Mouse (Mus musculus) CH12.LX (cell line): ENCODE data around the gene Clasp2. TPM values are rescaled to one million over a fixed set of nuclear protein-coding genes. Genes with fewer than 3 reads are reported as not detected.

Source experiments
- DNase-seq: peaks from one replicate; pipeline ENCODE4 v3.0.0-alpha.2; 2013; ENCODE audit errors: extremely low read depth
- H3K27ac ChIP-seq: 2 replicates; pipeline ENCODE4 v1.5.1; 2012; ENCODE audit warnings: low read depth, mild to moderate bottlenecking, control low read depth, moderate library complexity; ENCODE audit not compliant: insufficient read depth
- H3K27me3 ChIP-seq: replicated peaks from 2 replicates; pipeline ENCODE3; 2012; ENCODE audit warnings: inconsistent platforms
- H3K36me3 ChIP-seq, 2 experiments: replicated peaks in 1 of 2; 2 replicates each; pipeline versions ENCODE3 to v1.6.1; 2012; ENCODE audit warnings: inconsistent platforms in 1 of 2, low read length in 1 of 2, mild to moderate bottlenecking in 1 of 2, mixed read lengths in 1 of 2, moderate library complexity in 1 of 2; ENCODE audit not compliant: control insufficient read depth in 1 of 2, insufficient read depth in 1 of 2
- H3K4me1 ChIP-seq, 2 experiments: 2 replicates each; pipeline ENCODE4 v1.6.1; 2012; ENCODE audit warnings: inconsistent platforms in 1 of 2, moderate library complexity in 1 of 2; ENCODE audit not compliant: insufficient read depth in 2 of 2, control insufficient read depth in 1 of 2
- H3K4me2 ChIP-seq: 2 replicates; pipeline ENCODE4 v1.6.1; 2012; ENCODE audit warnings: low read depth, mild to moderate bottlenecking, control low read depth; ENCODE audit not compliant: poor library complexity, insufficient read depth, severe bottlenecking
- H3K4me3 ChIP-seq, 3 experiments: fragments of 150-350 bp in 1 of 3; sonication (generic) in 1 of 3; replicated peaks in 1 of 3; 2 replicates each; pipeline versions ENCODE3 to v1.5.1; 2011 to 2012; ENCODE audit warnings: low read depth in 2 of 3, low read length in 2 of 3, mild to moderate bottlenecking in 2 of 3, moderate library complexity in 2 of 3, control low read depth in 1 of 3, improper control_type of control experiment in 1 of 3, inconsistent platforms in 1 of 3, mixed read lengths in 1 of 3; ENCODE audit not compliant: poor library complexity in 1 of 3
- H3K79me2 ChIP-seq: replicated peaks from 2 replicates; pipeline ENCODE4 v1.6.1; 2012; ENCODE audit warnings: mild to moderate bottlenecking, moderate library complexity; ENCODE audit not compliant: control insufficient read depth, poor library complexity, insufficient read depth, severe bottlenecking; ENCODE audit errors: extremely low read depth
- H3K9ac ChIP-seq: 2 replicates; pipeline ENCODE4 v1.6.1; 2012; ENCODE audit warnings: low read depth, mild to moderate bottlenecking, control low read depth, moderate library complexity; ENCODE audit not compliant: insufficient read depth
- H3K9me3 ChIP-seq: replicated peaks from 2 replicates; pipeline ENCODE3; 2012; ENCODE audit warnings: low read length, inconsistent platforms, mixed read lengths
- CTCF ChIP-seq, 2 experiments: IDR thresholded peaks in 1 of 2; conservative IDR thresholded peaks in 1 of 2; 2 replicates each; pipeline ENCODE4 v1.5.1; 2011 to 2012; ENCODE audit warnings: low read depth in 2 of 2, low read length in 2 of 2, improper control_type of control experiment in 1 of 2, inconsistent platforms in 1 of 2, mild to moderate bottlenecking in 1 of 2, moderate library complexity in 1 of 2
- E2F4 ChIP-seq: IDR thresholded peaks from 2 replicates; pipeline ENCODE4 v1.6.1; 2011; ENCODE audit warnings: low read depth, low read length, improper control_type of control experiment; ENCODE audit not compliant: insufficient replicate concordance
- ELF1 ChIP-seq: IDR thresholded peaks from 2 replicates; pipeline ENCODE4 v1.6.1; 2014; ENCODE audit warnings: low read depth, mild to moderate bottlenecking, inconsistent platforms, low read length, improper control_type of control experiment
- EP300 ChIP-seq: IDR thresholded peaks from 2 replicates; pipeline ENCODE4 v1.6.1; 2011; ENCODE audit warnings: low read length, improper control_type of control experiment
- ETS1 ChIP-seq: conservative IDR thresholded peaks from 2 replicates; pipeline ENCODE4 v1.6.1; 2012; ENCODE audit warnings: low read depth, mild to moderate bottlenecking, inconsistent platforms, low read length, improper control_type of control experiment, moderate library complexity
- GABPA ChIP-seq: IDR thresholded peaks from 2 replicates; pipeline ENCODE4 v1.6.1; 2012; ENCODE audit warnings: low read depth, low read length, improper control_type of control experiment, inconsistent platforms; ENCODE audit not compliant: insufficient replicate concordance
- JUND ChIP-seq: conservative IDR thresholded peaks from 2 replicates; pipeline ENCODE4 v1.6.1; 2011; ENCODE audit warnings: low read depth, low read length, improper control_type of control experiment
- MAFK ChIP-seq: IDR thresholded peaks from 2 replicates; pipeline ENCODE4 v1.6.1; 2011; ENCODE audit warnings: low read length, improper control_type of control experiment; ENCODE audit not compliant: insufficient replicate concordance
- MAZ ChIP-seq: IDR thresholded peaks from 2 replicates; pipeline ENCODE4 v1.6.1; 2012; ENCODE audit warnings: low read depth, mild to moderate bottlenecking, inconsistent platforms, low read length, improper control_type of control experiment, moderate library complexity
- MXI1 ChIP-seq: IDR thresholded peaks from 2 replicates; pipeline ENCODE4 v1.6.1; 2011; ENCODE audit warnings: mild to moderate bottlenecking, low read depth, low read length, improper control_type of control experiment
- NELFE ChIP-seq: IDR thresholded peaks from 2 replicates; pipeline ENCODE4 v1.6.1; 2011; ENCODE audit warnings: low read depth, low read length, improper control_type of control experiment
- NRF1 ChIP-seq: IDR thresholded peaks from 2 replicates; pipeline ENCODE4 v1.6.1; 2014; ENCODE audit warnings: low read depth, mild to moderate bottlenecking, inconsistent platforms, low read length, improper control_type of control experiment, moderate library complexity
- RAD21 ChIP-seq: IDR thresholded peaks from 2 replicates; pipeline ENCODE4 v1.6.1; 2011; ENCODE audit warnings: low read depth, mild to moderate bottlenecking, low read length, improper control_type of control experiment, moderate library complexity
- RCOR1 ChIP-seq: conservative IDR thresholded peaks from 2 replicates; pipeline ENCODE4 v1.6.1; 2012; ENCODE audit warnings: low read depth, mild to moderate bottlenecking, inconsistent platforms, low read length, improper control_type of control experiment
- dilution Hi-C: fragments of 300-500 bp; cut with MboI; formaldehyde crosslinking; loops from 2 replicates; pipeline ENCODE4 v1.14.3; 2020; ENCODE audit warnings: low sequenced_read_pairs; ENCODE audit not compliant: extremely low pct_unique_long_range_greater_than_20kb, extremely low pct_ligation_motif_present
- in situ Hi-C: fragments of 300-500 bp; cut with MboI; formaldehyde crosslinking; loops from 3 replicates; pipeline ENCODE4 v1.14.3; 2019; ENCODE audit warnings: low sequenced_read_pairs, low pct_ligation_motif_present, low pct_unique_long_range_greater_than_20kb, mixed read lengths
- polyA plus RNA-seq: library from polyadenylated mRNA; unstranded; fragments of >175 nt; gene quantifications from 2 replicates; pipeline ENCODE4 v1.2.1, GENCODE M21; 2012; ENCODE audit warnings: low read depth; ENCODE audit not compliant: insufficient read length
- total RNA-seq, 2 experiments: library from RNA; depleted of rRNA; stranded (reverse); fragments of 300-350 nt in 1 of 2; fragments of >200 nt in 1 of 2; gene quantifications; 2 replicates each; pipeline ENCODE4 v1.2.3; 2012 to 2014

Clasp2 gene
- total and polyA plus RNA-seq, 3 experiments = 23.9 to 32.4 (median 27.0) TPM

DNA sequence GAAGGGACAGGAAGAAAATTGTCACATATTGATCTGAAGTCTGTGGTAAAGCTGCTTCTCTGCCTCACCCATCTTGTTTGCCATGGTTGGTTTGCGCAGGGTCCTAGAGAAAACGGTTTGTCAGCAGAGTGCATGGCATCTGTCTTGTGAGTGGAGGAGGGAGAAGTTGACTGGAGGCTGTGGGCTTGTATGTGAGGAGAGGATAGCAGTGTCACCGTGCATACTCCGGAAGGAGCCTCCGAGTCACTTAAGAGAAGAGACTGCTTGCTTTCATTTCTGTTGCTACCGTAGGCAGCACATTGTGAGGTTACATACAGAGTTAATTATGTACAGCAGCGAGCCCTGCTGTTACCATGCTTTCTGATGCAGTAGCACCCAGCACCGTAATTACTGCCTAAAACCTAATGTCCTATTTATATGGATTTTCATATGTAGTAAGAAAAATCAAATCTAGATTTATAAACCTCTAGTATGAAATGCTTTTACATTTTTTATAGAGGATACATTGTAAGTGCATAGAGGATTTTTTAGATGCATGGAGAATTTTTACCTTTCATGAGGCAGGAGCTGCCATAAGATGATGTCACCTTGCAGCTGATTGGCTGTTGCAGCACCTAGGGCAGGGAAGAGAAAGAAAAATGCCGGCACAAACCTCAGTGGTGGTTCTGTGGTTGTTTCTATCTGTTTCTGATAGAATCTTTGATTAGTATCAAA is 70.8 kb downstream of the Clasp2 start:
- dilution Hi-C loops = no loop called here
- Histone ChIP-seq H3K4me1 (no peaks in the 10 kb centered on the region), H3K9ac (no peak overlapping the region), H3K27ac (no peak overlapping the region), H3K27me3 (no peaks in the 10 kb centered on the region), H3K9me3 (no peaks in the 10 kb centered on the region), H3K79me2 (no peaks in the 10 kb centered on the region), H3K4me3 (no peak overlapping the region), H3K4me2 (no peak overlapping the region), H3K36me3 (peaks cover 5 to 20% of the 10 kb centered on the region in 2 experiments)
- in situ Hi-C loops = no loop called here
- no peak for DNase-seq
- no peak for TF ChIP-seq JUND
- no peak for TF ChIP-seq CTCF (conservative IDR thresholded peaks at IDR 0.05 in 1 of 2, IDR thresholded peaks at IDR 0.05 in 1 of 2; ENCODE audit: low read depth in 2 of 2, low read length in 2 of 2)
- TF ChIP-seq ETS1 = no peak
- no peak for TF ChIP-seq GABPA

DNA sequence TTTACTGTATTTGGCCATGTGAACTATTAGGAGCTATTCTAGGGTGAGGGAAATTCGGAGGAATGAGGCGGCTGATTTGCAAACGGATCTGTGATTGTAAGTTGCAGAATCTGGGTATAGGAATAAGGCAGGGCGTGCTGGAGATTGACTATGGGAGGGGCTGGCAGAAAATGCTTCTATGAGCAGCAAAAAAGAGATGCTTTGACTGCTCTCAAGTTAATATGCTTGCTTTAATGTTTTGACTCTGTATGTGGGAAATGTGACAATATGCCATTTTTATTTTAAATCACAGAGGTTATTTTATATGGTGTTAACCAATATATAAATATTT is 71.4 kb downstream of the Clasp2 start:
- H3K27ac ChIP-seq = no peak overlapping the region
- H3K9ac ChIP-seq = no peak overlapping the region
- no peak overlapping the region for H3K4me2 ChIP-seq
- H3K9me3 ChIP-seq = no peaks in the 10 kb centered on the region
- H3K79me2 ChIP-seq = no peaks in the 10 kb centered on the region
- no peaks in the 10 kb centered on the region for H3K27me3 ChIP-seq
- TF ChIP-seq GABPA (no peak), CTCF (conservative IDR thresholded peaks at IDR 0.05 in 1 of 2, IDR thresholded peaks at IDR 0.05 in 1 of 2; ENCODE audit: low read depth in 2 of 2, low read length in 2 of 2) (no peak), MAZ (no peak), MXI1 (no peak), ELF1 (no peak), RCOR1 (no peak), E2F4 (no peak), NELFE (no peak), NRF1 (no peak), ETS1 (no peak), EP300 (no peak), MAFK (no peak), RAD21 (no peak)
- no peak overlapping the region for H3K4me3 ChIP-seq
- no peaks in the 10 kb centered on the region for H3K4me1 ChIP-seq
- peaks cover 5 to 23% of the 10 kb centered on the region in 2 experiments for H3K36me3 ChIP-seq
- in situ Hi-C loops (no loop called here), dilution Hi-C loops (no loop called here)
- no peak for DNase-seq
